Mouse (Mus musculus) G1E (cell line): Measurements from ENCODE around the gene Abcf2. TPM values are rescaled to one million over a fixed set of nuclear protein-coding genes. Genes with fewer than 3 reads are reported as not detected.

Source experiments
- ATAC-seq: 2 replicates; pipeline ENCODE4 v1.8.0; 2016; ENCODE audit warnings: mild to moderate bottlenecking; ENCODE audit not compliant: insufficient number of reproducible peaks, poor library complexity, low FRiP score, severe bottlenecking; ENCODE audit errors: extremely low read depth
- DNase-seq: peaks from one replicate; pipeline ENCODE4 v3.0.0; 2012; ENCODE audit warnings: low spot score
- H3K27me3 ChIP-seq: 2 replicates; pipeline ENCODE4 v1.6.1; 2012; ENCODE audit warnings: mild to moderate bottlenecking, low read length, inconsistent platforms; ENCODE audit not compliant: insufficient read depth
- H3K36me3 ChIP-seq: replicated peaks from 2 replicates; pipeline ENCODE3; 2012; ENCODE audit warnings: mild to moderate bottlenecking, inconsistent platforms
- H3K4me1 ChIP-seq: 2 replicates; pipeline ENCODE4 v1.6.1; 2012; ENCODE audit warnings: low read depth, low read length, inconsistent platforms, mixed read lengths; ENCODE audit not compliant: insufficient read depth
- H3K4me3 ChIP-seq: 2 replicates; pipeline ENCODE4 v1.5.1; 2012; ENCODE audit warnings: low read depth, mild to moderate bottlenecking, inconsistent platforms, low read length, moderate library complexity, mixed read lengths
- H3K9me3 ChIP-seq: replicated peaks from 2 replicates; pipeline ENCODE4 v1.6.1; 2012; ENCODE audit warnings: inconsistent platforms
- CTCF ChIP-seq: IDR thresholded peaks from 2 replicates; pipeline ENCODE4 v1.5.1; 2012; ENCODE audit warnings: low read depth, low read length, inconsistent platforms, mixed read lengths
- GATA1 ChIP-seq: IDR thresholded peaks from 2 replicates; pipeline ENCODE4 v1.6.1; 2012; ENCODE audit warnings: borderline replicate concordance, low read length, inconsistent platforms, mixed read lengths
- GATA2 ChIP-seq: IDR thresholded peaks from 2 replicates; pipeline ENCODE4 v1.6.1; 2012; ENCODE audit warnings: low read depth, low read length, inconsistent platforms, borderline replicate concordance
- POLR2AphosphoS5 ChIP-seq: IDR thresholded peaks from 2 replicates; pipeline ENCODE4 v1.6.1; 2012; ENCODE audit warnings: low read depth, low read length, inconsistent platforms; ENCODE audit not compliant: insufficient replicate concordance
- TAL1 ChIP-seq: conservative IDR thresholded peaks from 2 replicates; pipeline ENCODE4 v1.6.1; 2012; ENCODE audit warnings: low read depth, low read length, inconsistent platforms, mixed read lengths
- polyA plus RNA-seq: library from polyadenylated mRNA; stranded (reverse); fragments of >175 nt; gene quantifications from 2 replicates; pipeline ENCODE4 v1.2.3, GENCODE M21; 2012
- total RNA-seq, 2 experiments: library from RNA; stranded (forward) in 1 of 2; stranded (reverse) in 1 of 2; fragments of 200-1000 nt in 1 of 2; fragments of >200 nt in 1 of 2; fragmentation: Nextera tagmentation in 1 of 2; gene quantifications; 2 replicates each; pipeline ENCODE4 v1.2.3; 2014 to 2017

The Abcf2 gene
- total and polyA plus RNA-seq, 3 experiments = 58.8 to 89.5 (median 81.4) TPM

DNA sequence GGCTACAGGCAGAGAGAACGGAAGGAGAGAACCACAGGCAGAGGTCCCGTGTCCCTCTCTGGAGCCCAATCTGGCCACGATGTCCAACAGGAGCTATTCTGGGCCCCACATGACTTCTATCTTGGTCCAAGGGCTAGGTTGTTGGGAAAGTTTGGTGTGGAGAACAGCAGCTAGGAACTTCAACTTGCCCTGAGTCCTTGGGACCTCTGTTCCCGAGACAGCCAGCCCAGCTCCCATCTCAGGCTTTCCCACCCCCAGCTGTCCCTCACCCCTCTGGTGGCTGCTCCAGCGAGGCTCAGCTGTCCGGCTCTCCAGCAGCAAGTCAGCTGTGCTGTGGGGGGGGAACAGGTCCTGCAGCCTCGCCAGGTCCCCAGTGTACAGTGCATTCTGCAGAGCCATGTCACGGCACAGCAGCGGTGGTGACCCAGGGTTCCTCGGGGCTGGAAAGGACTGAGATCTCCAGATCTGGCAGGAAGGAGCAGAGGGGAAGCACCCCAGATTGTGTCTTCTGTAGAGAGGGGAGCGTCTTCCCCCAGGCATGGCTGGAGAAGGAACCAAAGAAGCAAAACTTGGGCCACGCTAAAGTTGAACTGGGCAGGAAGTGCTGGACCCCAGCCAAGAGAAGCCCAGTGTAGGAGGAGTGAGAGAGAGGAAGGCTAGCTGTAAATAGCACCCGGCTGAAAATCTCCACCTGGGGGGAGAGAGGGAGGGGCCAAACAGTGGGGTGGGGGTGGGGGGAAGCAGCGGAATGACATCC lies 36.7 kb downstream of the Abcf2 start, which contains the start of gene Asb10:
Gene Asb10, minus strand, starts transcription at position 592 of the 757 bp plus-strand sequence.
- Histone ChIP-seq H3K4me1 (0 out of 2 replicates have a peak, but pooled peaks cover 2% of the 10 kb centered on the region), H3K27me3 (peaks cover 41% of the 10 kb centered on the region), H3K4me3 (no peak within 1 kb of the TSS), H3K36me3 (no peaks in the 10 kb centered on the region), H3K9me3 (no peaks in the 10 kb centered on the region)
- DNase-seq (no peak), ATAC-seq (no peak)
- TF ChIP-seq GATA2 (no peak), CTCF (no peak), TAL1 (no peak), POLR2AphosphoS5 (no peak), GATA1 (no peak)

GRCm38 (mm10) chr5:24539571-24540296 lies 37.5 kb downstream of the Abcf2 start:
- Histone ChIP-seq H3K9me3 (no peaks in the 10 kb centered on the region), H3K4me3 (no peak overlapping the region), H3K36me3 (no peaks in the 10 kb centered on the region), H3K4me1 (0 out of 2 replicates have a peak, but pooled peaks cover 2% of the 10 kb centered on the region), H3K27me3 (peaks cover 32% of the 10 kb centered on the region)
- no peak for ATAC-seq
- no peak for DNase-seq
- no peak for TF ChIP-seq GATA1
- no peak for TF ChIP-seq TAL1
- no peak for TF ChIP-seq CTCF
- TF ChIP-seq POLR2AphosphoS5 = no peak
- TF ChIP-seq GATA2 = no peak

- Histone ChIP-seq H3K4me3 (no peak overlapping the region), H3K27me3 (peaks cover 31% of the 10 kb centered on the region), H3K9me3 (no peaks in the 10 kb centered on the region), H3K4me1 (0 out of 2 replicates have a peak, but pooled peaks cover under 1% of the 10 kb centered on the region), H3K36me3 (no peaks in the 10 kb centered on the region)
- TF ChIP-seq GATA2 = no peak
- no peak for TF ChIP-seq POLR2AphosphoS5
- TF ChIP-seq GATA1 = no peak
- TF ChIP-seq CTCF = no peak
- no peak for TF ChIP-seq TAL1
- ATAC-seq (no peak), DNase-seq (no peak)
Measured at GRCm38 (mm10) chr5:24537618-24538017, 39.6 kb downstream of the Abcf2 start.

DNA sequence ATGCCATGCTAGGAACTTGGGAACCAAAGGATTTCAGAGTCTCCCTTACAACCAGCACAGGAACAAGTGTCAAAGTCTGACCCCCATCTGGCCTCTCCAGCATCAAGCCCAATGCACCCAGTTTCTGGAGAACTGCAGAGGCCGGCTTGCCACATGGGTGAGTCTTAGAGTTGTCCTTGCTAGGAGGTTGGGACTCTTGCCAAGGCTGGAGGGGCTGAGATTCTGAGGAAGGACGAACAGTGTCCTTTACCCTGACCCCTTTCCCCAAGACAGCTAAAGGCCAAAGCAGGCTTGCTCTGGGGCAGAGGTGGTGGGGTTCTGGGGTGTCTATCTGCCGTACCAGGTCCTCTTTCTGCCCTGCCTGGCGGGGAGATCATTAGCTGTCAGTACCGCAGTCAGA lies 40.8 kb downstream of the Abcf2 start:
- ATAC-seq (no peak), DNase-seq (no peak)
- Histone ChIP-seq H3K9me3 (no peaks in the 10 kb centered on the region), H3K4me1 (no peaks in the 10 kb centered on the region), H3K4me3 (no peak overlapping the region), H3K36me3 (no peaks in the 10 kb centered on the region), H3K27me3 (peaks cover 36% of the 10 kb centered on the region)
- TF ChIP-seq GATA1 = no peak
- TF ChIP-seq CTCF = no peak
- TF ChIP-seq TAL1 = no peak
- TF ChIP-seq GATA2 = no peak
- TF ChIP-seq POLR2AphosphoS5 = no peak

GRCm38 (mm10) chr5:24535731-24536130 lies 41.5 kb downstream of the Abcf2 start:
- TF ChIP-seq GATA2 (no peak), TAL1 (no peak), POLR2AphosphoS5 (no peak), GATA1 (no peak), CTCF (no peak)
- Histone ChIP-seq H3K9me3 (no peaks in the 10 kb centered on the region), H3K4me1 (no peaks in the 10 kb centered on the region), H3K36me3 (no peaks in the 10 kb centered on the region), H3K27me3 (peaks cover 36% of the 10 kb centered on the region), H3K4me3 (no peak overlapping the region)
- ATAC-seq = no peak
- no peak for DNase-seq

- Histone ChIP-seq H3K9me3 (no peaks in the 10 kb centered on the region), H3K4me1 (peaks cover 5% of the 10 kb centered on the region), H3K36me3 (no peaks in the 10 kb centered on the region), H3K27me3 (peaks cover 23% of the 10 kb centered on the region; the same call in 1 of the 2 replicates), H3K4me3 (no peak overlapping the region)
- ATAC-seq = no peak
- TF ChIP-seq CTCF (no peak), GATA2 (no peak), POLR2AphosphoS5 (no peak), GATA1 (no peak), TAL1 (no peak)
- no peak for DNase-seq
Measured at GRCm38 (mm10) chr5:24534292-24534691, 43.0 kb downstream of the Abcf2 start.
